Mouse (Mus musculus) hindbrain, embryonic 14.5 days (tissue): ENCODE results near the gene Izumo4. TPM values are rescaled to one million over a fixed set of nuclear protein-coding genes. Genes with fewer than 3 reads are reported as not detected.
A peak's percentile ranks its signal among the peaks of the same experiment; 100 is the strongest.

ENCODE experiments used
- ATAC-seq: fragments of 200-750 bp; cut with Nextera tagmentation; 2 replicates; pipeline ENCODE4 v1.8.0; 2017; ENCODE audit warnings: moderate number of reproducible peaks, mild to moderate bottlenecking, moderate TSS enrichment, moderate library complexity; ENCODE audit not compliant: low FRiP score
- DNase-seq: peaks from one replicate; pipeline ENCODE4 v3.0.0-alpha.2; 2015; ENCODE audit warnings: low spot score
- H3K27ac ChIP-seq: fragments of 300-500 bp; sonication (generic); 2 replicates; pipeline ENCODE4 v1.5.1; 2014; ENCODE audit warnings: mild to moderate bottlenecking, moderate library complexity
- H3K27me3 ChIP-seq: fragments of 300-500 bp; sonication (generic); 2 replicates; pipeline ENCODE4 v1.6.1; 2014; ENCODE audit warnings: mild to moderate bottlenecking, low read length, mixed read lengths; ENCODE audit not compliant: control insufficient read depth, insufficient read depth
- H3K36me3 ChIP-seq: fragments of 300-500 bp; sonication (generic); replicated peaks from 2 replicates; pipeline ENCODE4 v1.6.1; 2014; ENCODE audit not compliant: control insufficient read depth, insufficient read depth
- H3K4me1 ChIP-seq: fragments of 300-500 bp; sonication (generic); replicated peaks from 2 replicates; pipeline ENCODE4 v1.6.1; 2014; ENCODE audit warnings: antibody characterized with exemption, low read length, mixed read lengths; ENCODE audit not compliant: control insufficient read depth, insufficient read depth
- H3K4me2 ChIP-seq: fragments of 300-500 bp; sonication (generic); replicated peaks from 2 replicates; pipeline ENCODE4 v1.6.1; 2014; ENCODE audit warnings: mild to moderate bottlenecking, moderate library complexity
- H3K4me3 ChIP-seq: fragments of 300-500 bp; sonication (generic); replicated peaks from 2 replicates; pipeline ENCODE4 v1.5.1; 2014; ENCODE audit warnings: mild to moderate bottlenecking, low read length
- H3K9ac ChIP-seq: fragments of 300-500 bp; sonication (generic); 2 replicates; pipeline ENCODE4 v1.6.1; 2014
- H3K9me3 ChIP-seq: fragments of 300-500 bp; sonication (generic); 2 replicates; pipeline ENCODE4 v1.6.1; 2016; ENCODE audit warnings: low read length; ENCODE audit not compliant: control insufficient read depth
- WGBS: fragments of 180-500 bp; shearing (Covaris S2); extraction: QIAGEN DNeasy Blood & Tissue Kit; methylation state at CpG from one replicate; pipeline ENCODE4 v1.1.7; 2014; 5-methylcytosine and 5-hydroxymethylcytosine counted together
- polyA plus RNA-seq: library from polyadenylated mRNA; unstranded; fragments of >200 nt; fragmentation: Nextera tagmentation; extraction: Ambion mirVana; gene quantifications from 2 replicates; pipeline ENCODE4 v1.2.1, GENCODE M21; 2014

Gene Izumo4
- polyA plus RNA-seq, 1 experiment from 2014 or later, result 20.4 TPM

DNA sequence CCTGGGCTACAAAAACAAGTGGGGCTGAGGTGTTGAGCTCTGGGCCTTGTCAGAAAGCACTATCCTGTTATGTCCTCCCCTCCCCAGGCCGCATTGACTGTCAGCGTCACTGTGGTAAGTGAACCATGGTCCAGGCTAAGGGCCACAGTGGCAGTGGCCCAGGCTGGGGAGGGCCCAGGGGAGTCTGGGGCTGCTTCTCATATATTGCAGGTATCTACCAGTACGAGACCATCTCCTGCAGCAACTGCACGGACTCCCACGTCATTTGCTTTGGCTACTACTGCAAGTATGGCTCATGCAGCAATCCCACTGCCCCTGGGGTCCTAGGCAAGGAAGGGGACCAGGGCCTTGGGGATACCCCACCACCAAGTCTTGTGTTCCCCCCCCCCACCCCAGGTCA, 1.7 kb downstream of the Izumo4 start:
- Histone ChIP-seq H3K4me1 (peaks cover 31% of the 10 kb centered on the region), H3K4me3 (peak overlapping the region; percentile 66; the same call in 1 of the 2 replicates), H3K9me3 (no peaks in the 10 kb centered on the region), H3K27me3 (no peaks in the 10 kb centered on the region), H3K4me2 (peak overlapping the region; percentile 60), H3K27ac (no peak overlapping the region; the same call in 1 of the 2 replicates), H3K36me3 (peaks cover 37% of the 10 kb centered on the region), H3K9ac (peak overlapping the region; percentile 72)
- 85% methylated on average over 5 of the region's 5 CpGs for WGBS
- ATAC-seq (no peak), DNase-seq (no peak)

GRCm38 (mm10) chr10:80704418-80704817, 2.4 kb downstream of the Izumo4 start:
- ATAC-seq, result no peak
- H3K4me2 ChIP-seq, result no peak overlapping the region

GRCm38 (mm10) chr10:80705033-80705432, 3.0 kb downstream of the Izumo4 start:
- DNase-seq (no peak), ATAC-seq (no peak)
- H3K36me3 ChIP-seq, result peaks cover 51% of the 10 kb centered on the region
- H3K27ac ChIP-seq, result no peak overlapping the region
- no peak overlapping the region for H3K9ac ChIP-seq
- no peaks in the 10 kb centered on the region for H3K27me3 ChIP-seq
- H3K4me2 ChIP-seq, result no peak overlapping the region
- H3K4me1 ChIP-seq, result peaks cover 24% of the 10 kb centered on the region
- 69% methylated on average over 3 of the region's 3 CpGs for WGBS
- no peak overlapping the region for H3K4me3 ChIP-seq
- H3K9me3 ChIP-seq, result no peaks in the 10 kb centered on the region

More at GRCm38 (mm10) chr10:80704418-80704817, 2.4 kb downstream of the Izumo4 start:
- DNase-seq, result no peak
- Histone ChIP-seq H3K4me1 (peaks cover 31% of the 10 kb centered on the region), H3K4me3 (no peak overlapping the region), H3K36me3 (peaks cover 45% of the 10 kb centered on the region), H3K9me3 (no peaks in the 10 kb centered on the region), H3K27ac (no peak overlapping the region), H3K9ac (no peak overlapping the region), H3K27me3 (no peaks in the 10 kb centered on the region)
- 87% methylated on average over 5 of the region's 5 CpGs for WGBS

GRCm38 (mm10) chr10:80705479-80705878, 3.5 kb downstream of the Izumo4 start:
- Histone ChIP-seq H3K4me2 (no peak overlapping the region), H3K36me3 (peaks cover 56% of the 10 kb centered on the region), H3K27me3 (no peaks in the 10 kb centered on the region), H3K9ac (no peak overlapping the region), H3K4me3 (no peak overlapping the region), H3K9me3 (no peaks in the 10 kb centered on the region), H3K27ac (no peak overlapping the region), H3K4me1 (peaks cover 20% of the 10 kb centered on the region)
- no peak for DNase-seq
- WGBS, result 83% methylated on average over 3 of the region's 3 CpGs
- no peak for ATAC-seq

DNA sequence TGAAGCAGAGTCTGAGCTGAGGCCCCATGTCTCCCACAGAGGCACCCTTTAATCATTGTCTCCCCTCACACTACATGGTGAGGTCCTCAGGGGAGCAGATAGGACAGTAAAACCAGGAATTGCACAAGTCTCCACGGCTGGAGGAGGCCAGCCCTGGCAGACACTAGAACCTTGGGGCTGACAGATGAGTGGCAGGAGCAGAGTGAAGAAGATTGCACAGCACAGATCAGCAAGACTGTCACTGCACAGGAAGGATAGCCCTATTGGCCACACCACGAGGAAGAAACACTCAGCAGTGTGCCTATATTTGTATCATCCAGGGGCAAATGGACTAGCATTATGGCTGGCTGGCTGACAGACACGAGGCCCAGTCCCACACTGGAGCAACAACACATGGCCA, 8.8 kb downstream of the Izumo4 start:
- Histone ChIP-seq H3K27ac (no peak overlapping the region), H3K4me3 (no peak overlapping the region), H3K36me3 (peaks cover 100% of the 10 kb centered on the region), H3K9me3 (no peaks in the 10 kb centered on the region), H3K27me3 (no peaks in the 10 kb centered on the region), H3K9ac (no peak overlapping the region), H3K4me1 (no peaks in the 10 kb centered on the region), H3K4me2 (no peak overlapping the region)
- DNase-seq (no peak), ATAC-seq (no peak)
- 87% methylated on average over 3 of the region's 3 CpGs for WGBS

DNA sequence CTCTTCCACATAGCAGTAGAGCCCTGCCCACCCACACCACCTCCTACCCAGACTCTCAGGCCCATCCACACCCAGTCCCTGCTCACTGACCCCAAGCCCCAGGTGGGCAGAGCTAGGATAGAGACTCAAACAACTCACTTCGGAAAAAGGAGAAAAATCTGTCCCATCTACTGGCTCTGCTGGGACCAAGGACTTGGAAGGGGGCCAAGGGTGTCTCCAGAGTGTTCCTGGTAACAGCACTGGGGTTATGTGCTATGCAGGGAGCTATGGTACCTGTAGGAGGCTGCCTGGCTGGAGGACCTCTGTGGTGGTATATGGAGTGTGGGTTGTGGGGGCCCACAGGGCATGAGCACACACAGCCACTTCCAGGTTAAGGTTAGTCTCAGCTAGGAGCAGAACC, 15.3 kb downstream of the Izumo4 start:
- H3K9me3 ChIP-seq, result no peaks in the 10 kb centered on the region
- H3K36me3 ChIP-seq, result peaks cover 100% of the 10 kb centered on the region
- H3K9ac ChIP-seq, result no peak overlapping the region
- no peaks in the 10 kb centered on the region for H3K4me1 ChIP-seq
- H3K27me3 ChIP-seq, result no peaks in the 10 kb centered on the region
- ATAC-seq, result no peak
- 94% methylated on average over 1 of the region's 1 CpGs for WGBS
- no peak for DNase-seq
- no peak overlapping the region for H3K4me2 ChIP-seq
- no peak overlapping the region for H3K4me3 ChIP-seq
- no peak overlapping the region for H3K27ac ChIP-seq

- ATAC-seq (no peak), DNase-seq (no peak)
- Histone ChIP-seq H3K9ac (no peak overlapping the region), H3K27ac (no peak overlapping the region), H3K4me2 (no peak overlapping the region), H3K36me3 (peaks cover 99% of the 10 kb centered on the region), H3K4me1 (no peaks in the 10 kb centered on the region), H3K4me3 (no peak overlapping the region), H3K9me3 (no peaks in the 10 kb centered on the region), H3K27me3 (no peaks in the 10 kb centered on the region)
- WGBS, result 73% methylated on average over 5 of the region's 5 CpGs
Measured at GRCm38 (mm10) chr10:80727369-80728127, 25.6 kb downstream of the Izumo4 start.

- Histone ChIP-seq H3K27ac (no peak overlapping the region), H3K36me3 (peaks cover 73% of the 10 kb centered on the region), H3K4me2 (no peak overlapping the region), H3K27me3 (no peaks in the 10 kb centered on the region), H3K9me3 (no peaks in the 10 kb centered on the region), H3K4me1 (no peaks in the 10 kb centered on the region), H3K4me3 (no peak overlapping the region), H3K9ac (no peak overlapping the region)
- DNase-seq, result no peak
- no peak for ATAC-seq
- 92% methylated on average over 6 of the region's 6 CpGs for whole genome bisulfite sequencing
Measured at GRCm38 (mm10) chr10:80732611-80733101, 30.7 kb downstream of the Izumo4 start.

- no peak for DNase-seq
- H3K4me2 ChIP-seq, result no peak overlapping the region
- H3K9ac ChIP-seq, result no peak overlapping the region; the same call in 1 of the 2 replicates
- no peak overlapping the region for H3K4me3 ChIP-seq
- peaks cover 20% of the 10 kb centered on the region for H3K4me1 ChIP-seq
- no peak for ATAC-seq
- 74% methylated on average over 5 of the region's 5 CpGs for WGBS
- peaks cover 32% of the 10 kb centered on the region for H3K36me3 ChIP-seq
- 0 out of 2 replicates have a peak overlapping the region, but pooled peaks have one; percentile 12 for H3K27ac ChIP-seq
- no peaks in the 10 kb centered on the region for H3K27me3 ChIP-seq
- H3K9me3 ChIP-seq, result no peaks in the 10 kb centered on the region
Measured at GRCm38 (mm10) chr10:80736731-80737130, 34.7 kb downstream of the Izumo4 start.
